Mouse (Mus musculus) heart, adult 2 months (tissue): ENCODE results near the gene Cdh4.

Experiments
- CTCF ChIP-seq: fragments of 200-600 bp; IDR thresholded peaks from 2 replicates; pipeline ENCODE4 v1.8.1; 2022; ENCODE audit warnings: antibody characterized with exemption, mild to moderate bottlenecking, moderate library complexity
- EP300 ChIP-seq: fragments of 200-500 bp; IDR thresholded peaks from 2 replicates; pipeline ENCODE4 v1.6.1; 2011; ENCODE audit warnings: low read depth, low read length, control low read depth; ENCODE audit not compliant: insufficient read depth
- POLR2A ChIP-seq: fragments of 200-500 bp; IDR thresholded peaks from 2 replicates; pipeline ENCODE4 v1.6.1; 2011; ENCODE audit warnings: mild to moderate bottlenecking, low read depth, low read length, control low read depth; ENCODE audit not compliant: insufficient read depth

- TF ChIP-seq POLR2A (no peak), CTCF (no peak), EP300 (no peak)
Observed at GRCm38 (mm10) chr2:179869871-179870270, 427.6 kb downstream of the Cdh4 start.
